10 mouse cellular contexts compared by ENCODE assay signal in the genomic region with DNA sequence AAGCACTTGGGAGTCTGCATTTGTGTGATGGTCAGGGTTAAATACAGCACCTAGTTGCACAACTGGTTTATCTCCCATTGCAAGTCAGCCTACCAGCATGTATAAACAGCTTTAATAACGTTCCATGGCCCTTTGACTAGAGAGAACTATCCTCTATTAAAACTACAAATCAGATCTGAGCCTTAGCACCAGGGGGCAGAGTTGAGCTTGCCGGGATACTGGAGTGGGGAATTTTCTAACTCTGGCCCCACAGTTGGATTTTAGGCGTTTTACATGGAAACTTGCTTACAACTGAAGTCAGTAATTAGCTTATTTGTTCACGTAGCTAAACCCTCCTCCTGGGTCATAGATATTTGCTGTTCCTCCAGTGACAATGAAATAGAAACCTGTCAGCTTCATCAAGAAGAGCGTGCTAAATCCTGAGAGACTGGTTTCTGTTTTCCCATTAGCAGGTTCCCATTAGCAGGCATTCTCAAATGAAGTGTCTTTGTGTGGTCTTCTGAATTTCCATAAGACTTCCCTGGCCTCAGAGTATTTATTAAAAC. TPM values are rescaled to one million over a fixed set of nuclear protein-coding genes. Genes with fewer than 3 reads are reported as not detected.
DNase-seq lines count a peak whose midpoint lies in the region; ATAC-seq lines count a peak whose summit lies in the region.
"Had no signal": no experiment of that assay in that cellular context is flagged by ENCODE, and none has a peak within 500 bp of the region (broad histone marks: within the 10 kb centered on the region; RNA-seq: fewer than 3 reads in every experiment).

No protein-coding gene starts in this region.

- peak; percentile 61 for DNase-seq in embryo, embryonic 10 days (ENCODE audit: low spot score)
- no peak for DNase-seq in embryo, embryonic 9.5 days (ENCODE audit: extremely low spot score)
- DNase-seq in embryonic facial prominence, embryonic 14.5 days (ENCODE audit: low spot score) = peak; percentile 45
- DNase-seq in thymus, postnatal 10 days (ENCODE audit: low spot score in 2 of 2) = no peak

- H3K27ac ChIP-seq in neural tube, embryonic 13.5 days (replicated peaks) = peak overlapping the region; percentile 4; the same call in 1 of the 2 replicates
- H3K27ac ChIP-seq in neural tube, embryonic 15.5 days (replicated peaks) = no peak overlapping the region
- H3K27ac ChIP-seq in embryonic facial prominence, embryonic 14.5 days (replicated peaks; ENCODE audit: low read depth, low read length) = no peak overlapping the region
- H3K27ac ChIP-seq in kidney, embryonic 15.5 days = 0 out of 2 replicates have a peak overlapping the region, but pooled peaks have one; percentile 24
- H3K27ac ChIP-seq: stomach, embryonic 15.5 days had no signal

- H3K36me3 ChIP-seq in neural tube, embryonic 13.5 days = 0 out of 2 replicates have a peak, but pooled peaks cover 2% of the 10 kb centered on the region
- 0 out of 2 replicates have a peak, but pooled peaks cover 4% of the 10 kb centered on the region for H3K36me3 ChIP-seq in neural tube, embryonic 15.5 days
- H3K36me3 ChIP-seq in embryonic facial prominence, embryonic 14.5 days (ENCODE audit: control insufficient read depth, insufficient read depth, low read length) = peaks cover 18% of the 10 kb centered on the region; the same call in 1 of the 2 replicates
- H3K36me3 ChIP-seq in kidney, embryonic 15.5 days = peaks cover 19% of the 10 kb centered on the region; the same call in 1 of the 2 replicates
- H3K36me3 ChIP-seq: stomach, embryonic 15.5 days had no signal

- H3K9me3 ChIP-seq in neural tube, embryonic 13.5 days = no peaks in the 10 kb centered on the region
- H3K9me3 ChIP-seq in neural tube, embryonic 15.5 days (replicated peaks) = no peaks in the 10 kb centered on the region
- H3K9me3 ChIP-seq in embryonic facial prominence, embryonic 14.5 days (ENCODE audit: control insufficient read depth, low read length) = no peaks in the 10 kb centered on the region
- H3K9me3 ChIP-seq in kidney, embryonic 15.5 days (replicated peaks) = no peaks in the 10 kb centered on the region
- H3K9me3 ChIP-seq: stomach, embryonic 15.5 days had no signal

- no peak overlapping the region for H3K9ac ChIP-seq in neural tube, embryonic 13.5 days
- H3K9ac ChIP-seq in neural tube, embryonic 15.5 days (replicated peaks) = no peak overlapping the region
- no peak overlapping the region for H3K9ac ChIP-seq in embryonic facial prominence, embryonic 14.5 days (ENCODE audit: low read depth, low read length)
- no peak overlapping the region for H3K9ac ChIP-seq in kidney, embryonic 15.5 days
- H3K9ac ChIP-seq: stomach, embryonic 15.5 days had no signal

- no peak for ATAC-seq in neural tube, embryonic 13.5 days (ENCODE audit: low read depth)
- no peak for ATAC-seq in neural tube, embryonic 15.5 days (ENCODE audit: low FRiP score)
- peak; percentile 38 for ATAC-seq in embryonic facial prominence, embryonic 14.5 days (ENCODE audit: low read depth)
- no peak for ATAC-seq in kidney, embryonic 15.5 days (replicated peaks; ENCODE audit: low FRiP score)
- ATAC-seq in megakaryocyte progenitor cell, adult 5-6 weeks (replicated peaks; ENCODE audit: poor library complexity) = 0 out of 2 replicates have a peak, but pooled peaks have one; percentile 22

- WGBS in neural tube, embryonic 13.5 days = 54% methylated on average over 5 of the region's 5 CpGs
- WGBS in neural tube, embryonic 15.5 days = 46% methylated on average over 5 of the region's 5 CpGs
- 37% methylated on average over 5 of the region's 5 CpGs for WGBS in embryonic facial prominence, embryonic 14.5 days
- WGBS in kidney, embryonic 15.5 days = 37% methylated on average over 5 of the region's 5 CpGs

- H3K4me2 ChIP-seq in neural tube, embryonic 13.5 days = no peak overlapping the region
- no peak overlapping the region for H3K4me2 ChIP-seq in neural tube, embryonic 15.5 days
- no peak overlapping the region for H3K4me2 ChIP-seq in embryonic facial prominence, embryonic 14.5 days (ENCODE audit: low read depth, low read length)
- H3K4me2 ChIP-seq in kidney, embryonic 15.5 days = no peak overlapping the region
- H3K4me2 ChIP-seq: stomach, embryonic 15.5 days had no signal

- no peaks in the 10 kb centered on the region for H3K27me3 ChIP-seq in neural tube, embryonic 13.5 days
- H3K27me3 ChIP-seq in neural tube, embryonic 15.5 days (replicated peaks) = no peaks in the 10 kb centered on the region
- H3K27me3 ChIP-seq in embryonic facial prominence, embryonic 14.5 days (replicated peaks; ENCODE audit: control insufficient read depth, insufficient read depth, low read length) = no peaks in the 10 kb centered on the region
- no peaks in the 10 kb centered on the region for H3K27me3 ChIP-seq in kidney, embryonic 15.5 days
- H3K27me3 ChIP-seq: stomach, embryonic 15.5 days had no signal

- H3K4me3 ChIP-seq in neural tube, embryonic 13.5 days = no peak overlapping the region
- no peak overlapping the region for H3K4me3 ChIP-seq in neural tube, embryonic 15.5 days (replicated peaks)
- no peak overlapping the region for H3K4me3 ChIP-seq in embryonic facial prominence, embryonic 14.5 days (ENCODE audit: low read depth, low read length)
- H3K4me3 ChIP-seq in kidney, embryonic 15.5 days (replicated peaks) = no peak overlapping the region
- H3K4me3 ChIP-seq: erythroblast, embryonic 14.5 days; stomach, embryonic 15.5 days had no signal

- H3K4me1 ChIP-seq in neural tube, embryonic 13.5 days (replicated peaks) = peaks cover 41% of the 10 kb centered on the region
- peaks cover 27% of the 10 kb centered on the region for H3K4me1 ChIP-seq in neural tube, embryonic 15.5 days
- peaks cover 8% of the 10 kb centered on the region for H3K4me1 ChIP-seq in embryonic facial prominence, embryonic 14.5 days (ENCODE audit: control insufficient read depth, insufficient read depth, low read length)
- peaks cover 44% of the 10 kb centered on the region for H3K4me1 ChIP-seq in kidney, embryonic 15.5 days
- H3K4me1 ChIP-seq: stomach, embryonic 15.5 days had no signal

RNA-seq across cellular contexts. Expression of a gene that starts 8.0 kb away (rescaled TPM):
- polyA plus RNA-seq in neural tube, embryonic 13.5 days (2015; fragmentation: Nextera tagmentation; extraction: Ambion mirVana) = 81.1 and 85.5 TPM in 2 replicates
- 86.0 and 89.8 TPM in 2 replicates for polyA plus RNA-seq in neural tube, embryonic 15.5 days (2015; fragmentation: Nextera tagmentation; extraction: Ambion mirVana)
- 96.7 and 104 TPM in 2 replicates for polyA plus RNA-seq in embryonic facial prominence, embryonic 14.5 days (2014; fragmentation: Nextera tagmentation; extraction: Ambion mirVana)
- polyA plus RNA-seq in kidney, embryonic 15.5 days (2015; fragmentation: Nextera tagmentation; extraction: Ambion mirVana) = 82.0 and 82.7 TPM in 2 replicates
- total RNA-seq in megakaryocyte progenitor cell, adult 5-6 weeks (2015) = 62.7 and 65.7 TPM in 2 replicates
- total RNA-seq in megakaryocyte progenitor cell, adult 5-6 weeks (2017) = 46.7 and 56.9 TPM in 2 replicates

Comparison
In these comparisons a context has a peak if more than half of its experiments do, and no peak if none do; other contexts are left out.
1. DNase-seq: peak in embryo, embryonic 10 days (single experiment) and embryonic facial prominence, embryonic 14.5 days (single experiment); none in embryo, embryonic 9.5 days (single experiment) and thymus, postnatal 10 days (0 of 2).
2. H3K27ac ChIP-seq: peak in neural tube, embryonic 13.5 days (single experiment) and kidney, embryonic 15.5 days (single experiment); none in neural tube, embryonic 15.5 days (single experiment) and embryonic facial prominence, embryonic 14.5 days (single experiment).
3. ATAC-seq: peak in embryonic facial prominence, embryonic 14.5 days (single experiment) and megakaryocyte progenitor cell, adult 5-6 weeks (single experiment); none in neural tube, embryonic 13.5 days (single experiment), neural tube, embryonic 15.5 days (single experiment) and kidney, embryonic 15.5 days (single experiment).